Mouse (Mus musculus) cerebellum, adult 2 months (tissue): ENCODE data around the gene 4931440F15Rik. TPM values are rescaled to one million over a fixed set of nuclear protein-coding genes. Genes with fewer than 3 reads are reported as not detected.

Source experiments
- DNase-seq, 2 experiments: peaks; one replicate each; pipeline ENCODE4 v3.0.0; 2021
- H3K27ac ChIP-seq: fragments of 200-500 bp; 2 replicates; pipeline ENCODE4 v1.5.1; 2012; ENCODE audit warnings: low read length, control low read depth, inconsistent platforms; ENCODE audit not compliant: insufficient read depth
- H3K27me3 ChIP-seq: fragments of 200-500 bp; 2 replicates; pipeline ENCODE4 v1.6.1; 2012; ENCODE audit warnings: inconsistent platforms, mild to moderate bottlenecking, low read length, moderate library complexity; ENCODE audit not compliant: control insufficient read depth, insufficient read depth
- H3K4me1 ChIP-seq: fragments of 200-500 bp; 2 replicates; pipeline ENCODE4 v1.6.1; 2011; ENCODE audit warnings: low read length; ENCODE audit not compliant: control insufficient read depth, insufficient read depth
- H3K4me3 ChIP-seq: fragments of 200-500 bp; replicated peaks from 2 replicates; pipeline ENCODE3; 2011; ENCODE audit warnings: mild to moderate bottlenecking, low read depth, low read length, control low read depth; ENCODE audit not compliant: insufficient read depth
- CTCF ChIP-seq: fragments of 200-500 bp; IDR thresholded peaks from 2 replicates; pipeline ENCODE4 v1.5.1; 2011; ENCODE audit warnings: low read depth, mild to moderate bottlenecking, control low read depth, low read length, moderate library complexity, borderline replicate concordance; ENCODE audit not compliant: insufficient read depth
- POLR2A ChIP-seq: fragments of 200-500 bp; IDR thresholded peaks from 2 replicates; pipeline ENCODE4 v1.6.1; 2011; ENCODE audit warnings: low read length, control low read depth, borderline replicate concordance; ENCODE audit not compliant: insufficient read depth
- WGBS: fragments of 180-500 bp; shearing (Covaris S2); methylation state at CpG from one replicate; pipeline ENCODE4 v1.1.7; 2018; 5-methylcytosine and 5-hydroxymethylcytosine counted together
- polyA plus RNA-seq: library from polyadenylated mRNA; depleted of rRNA; stranded (reverse); fragments of >200 nt; gene quantifications from 2 replicates; pipeline ENCODE4 v1.2.3, GENCODE M21; 2012

Gene 4931440F15Rik
- polyA plus RNA-seq, 1 experiment, result 0.67 TPM

GRCm38 (mm10) chr11:29810324-29810723 is 15.1 kb downstream of the 4931440F15Rik start:
- no peak overlapping the region for H3K27ac ChIP-seq

GRCm38 (mm10) chr11:29808981-29809589 is 16.4 kb downstream of the 4931440F15Rik start:
- H3K4me1 ChIP-seq, result peaks cover 9% of the 10 kb centered on the region
- no peak overlapping the region for H3K4me3 ChIP-seq
- 92% methylated on average over 7 of the region's 7 CpGs for WGBS
- DNase-seq, result no peak
- H3K27me3 ChIP-seq, result no peaks in the 10 kb centered on the region
- peak overlapping the region; percentile 79 for H3K27ac ChIP-seq
- no peak for TF ChIP-seq POLR2A
- no peak for TF ChIP-seq CTCF

More at GRCm38 (mm10) chr11:29810324-29810723, 15.1 kb downstream of the 4931440F15Rik start:
- H3K27me3 ChIP-seq, result no peaks in the 10 kb centered on the region
- no peak for DNase-seq
- 96% methylated on average over 3 of the region's 3 CpGs for WGBS
- H3K4me3 ChIP-seq, result no peak overlapping the region
- peaks cover 9% of the 10 kb centered on the region for H3K4me1 ChIP-seq
- TF ChIP-seq CTCF (no peak), POLR2A (no peak)

GRCm38 (mm10) chr11:29808173-29808980 is 17.1 kb downstream of the 4931440F15Rik start:
- 10% methylated on average over 9 of the region's 9 CpGs for WGBS
- Histone ChIP-seq H3K4me3 (no peak overlapping the region), H3K4me1 (peaks cover 9% of the 10 kb centered on the region), H3K27me3 (no peaks in the 10 kb centered on the region), H3K27ac (peak overlapping the region; percentile 79)
- no peak for TF ChIP-seq CTCF
- no peak for TF ChIP-seq POLR2A
- DNase-seq, result peak; percentile 66 to 81

GRCm38 (mm10) chr11:29807325-29807724 is 18.1 kb downstream of the 4931440F15Rik start:
- DNase-seq, result no peak
- H3K4me3 ChIP-seq, result no peak overlapping the region
- peaks cover 9% of the 10 kb centered on the region for H3K4me1 ChIP-seq
- TF ChIP-seq CTCF (no peak), POLR2A (no peak)
- no peaks in the 10 kb centered on the region for H3K27me3 ChIP-seq
- WGBS, result 60% methylated on average over 5 of the region's 5 CpGs
- H3K27ac ChIP-seq, result no peak overlapping the region

DNA sequence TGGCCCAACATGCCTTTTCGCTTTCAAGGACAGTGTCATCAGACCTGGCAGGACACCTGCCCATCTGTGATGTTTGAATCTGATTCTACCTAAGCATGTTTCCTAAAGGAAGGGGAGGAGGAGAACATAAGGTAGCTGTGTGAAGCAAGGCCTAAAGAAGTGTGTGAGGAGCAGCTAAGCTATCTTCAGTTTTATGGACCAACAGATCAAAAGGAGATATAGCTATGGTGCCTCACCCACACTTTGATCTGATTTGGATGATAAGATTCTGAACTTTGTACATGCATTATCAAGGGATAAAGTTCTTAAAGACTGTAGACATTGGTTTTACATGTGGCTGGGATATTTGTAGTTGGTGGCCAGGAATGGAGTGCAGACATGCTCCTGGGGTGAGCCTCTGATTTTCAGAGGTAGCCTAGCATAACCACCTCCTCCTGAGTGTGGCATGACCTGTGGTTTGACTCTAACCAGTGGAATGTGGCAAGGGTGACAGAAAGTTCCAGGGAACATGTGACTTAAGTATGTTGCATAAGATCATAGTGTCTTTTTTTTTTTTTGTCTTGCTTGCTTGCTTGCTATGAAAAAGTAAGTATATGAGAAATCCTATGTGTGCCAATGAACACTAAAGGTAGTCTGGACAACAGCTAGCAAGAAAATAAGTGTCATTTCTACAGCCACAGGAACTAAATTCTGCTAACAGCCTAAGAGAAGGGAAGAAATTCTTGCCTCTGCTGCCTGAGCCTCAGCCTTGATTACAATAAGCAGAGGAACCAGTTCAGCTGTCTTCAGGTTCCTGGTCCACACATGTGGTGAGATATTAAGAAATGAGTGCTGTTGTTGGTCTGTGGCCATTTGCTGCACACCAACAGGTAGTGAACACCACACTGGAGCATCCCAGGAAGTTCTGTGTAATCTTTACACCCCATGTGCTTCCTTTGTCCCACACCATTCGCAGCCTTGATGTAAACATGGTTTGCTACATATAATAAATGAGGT is 23.7 kb downstream of the 4931440F15Rik start:
- Histone ChIP-seq H3K4me1 (no peaks in the 10 kb centered on the region), H3K27me3 (no peaks in the 10 kb centered on the region), H3K27ac (no peak overlapping the region), H3K4me3 (no peak overlapping the region)
- TF ChIP-seq POLR2A, result no peak
- no peak for TF ChIP-seq CTCF
- WGBS, result 77% methylated on average over 2 of the region's 2 CpGs
- DNase-seq, result no peak

- 48% methylated on average over 1 of the region's 1 CpGs for WGBS
- TF ChIP-seq POLR2A (no peak), CTCF (no peak)
Observed at GRCm38 (mm10) chr11:29799839-29800238, 25.6 kb downstream of the 4931440F15Rik start.

GRCm38 (mm10) chr11:29795106-29795505 is 30.4 kb downstream of the 4931440F15Rik start:
- WGBS, result 72% methylated on average over 6 of the region's 6 CpGs
- TF ChIP-seq POLR2A (no peak), CTCF (no peak)
- no peaks in the 10 kb centered on the region; the same call in 1 of the 2 replicates for H3K4me1 ChIP-seq
- H3K27ac ChIP-seq, result no peak overlapping the region
- no peaks in the 10 kb centered on the region for H3K27me3 ChIP-seq
- H3K4me3 ChIP-seq, result no peak overlapping the region
- DNase-seq, result no peak

More at GRCm38 (mm10) chr11:29799839-29800238, 25.6 kb downstream of the 4931440F15Rik start:
- no peak overlapping the region for H3K4me3 ChIP-seq
- no peaks in the 10 kb centered on the region for H3K27me3 ChIP-seq
- H3K27ac ChIP-seq, result no peak overlapping the region
- DNase-seq, result no peak
- no peaks in the 10 kb centered on the region; the same call in 1 of the 2 replicates for H3K4me1 ChIP-seq
